Comparison of ENCODE assay signal across 8 mouse cellular contexts in genomic region chr2:30393370-30393656, GRCm38 (mm10). TPM values are rescaled to one million over a fixed set of nuclear protein-coding genes. Genes with fewer than 3 reads are reported as not detected.
DNase-seq lines count a peak whose midpoint lies in the region; ATAC-seq and TF ChIP-seq lines count a peak whose summit lies in the region.

No protein-coding gene starts in this region.

- 31% methylated on average over 1 of the region's 1 CpGs for WGBS in kidney, adult 2 months
- WGBS in hindbrain, embryonic 15.5 days, result 72% methylated on average over 1 of the region's 1 CpGs
- WGBS in midbrain, embryonic 14.5 days, result 80% methylated on average over 1 of the region's 1 CpGs

- no peak for TF ChIP-seq CTCF in kidney, adult 2 months (conservative IDR thresholded peaks at IDR 0.05; ENCODE audit: insufficient read depth, insufficient read length, low read depth, low read length)

- no peak for TF ChIP-seq POLR2A in kidney, adult 2 months (IDR thresholded peaks at IDR 0.05; ENCODE audit: low read depth, low read length)

- H3K27me3 ChIP-seq in kidney, adult 2 months (replicated peaks; ENCODE audit: control insufficient read depth, insufficient read depth, low read length), result no peaks in the 10 kb centered on the region
- H3K27me3 ChIP-seq in hindbrain, embryonic 15.5 days, result no peaks in the 10 kb centered on the region
- no peaks in the 10 kb centered on the region for H3K27me3 ChIP-seq in midbrain, embryonic 14.5 days (ENCODE audit: control insufficient read depth, insufficient read depth, low read length)

- H3K9ac ChIP-seq in hindbrain, embryonic 15.5 days, result peak overlapping the region; percentile 68
- H3K9ac ChIP-seq in midbrain, embryonic 14.5 days (replicated peaks; ENCODE audit: low read length), result peak overlapping the region; percentile 72

- no peak for ATAC-seq in hindbrain, embryonic 15.5 days (ENCODE audit: low FRiP score, low read depth)
- no peak for ATAC-seq in midbrain, embryonic 14.5 days (ENCODE audit: low FRiP score, low TSS enrichment)

- peak; percentile 47 for DNase-seq in kidney, adult 2 months
- no peak for DNase-seq in kidney, adult 11 months
- DNase-seq in midbrain, embryonic 14.5 days, result no peak
- DNase-seq in urinary bladder, postnatal 4 days (ENCODE audit: low spot score in 2 of 2), result no peak
- DNase-seq in MN1 (ENCODE audit: low spot score), result no peak
- no peak for DNase-seq in gastrocnemius, postnatal 14 days

- intact Hi-C loops in gastrocnemius, postnatal 14 days (cut with DNase I; ENCODE audit: low total_unique reads), result no loop called here

- H3K27ac ChIP-seq in kidney, adult 2 months (ENCODE audit: insufficient read depth, low read depth, low read length), result peak overlapping the region; percentile 3; the same call in 1 of the 2 replicates
- H3K27ac ChIP-seq in brown adipose tissue, adult 24 weeks (replicated peaks; ENCODE audit: low read depth, low read length), result peak overlapping the region; percentile 43
- peak overlapping the region; percentile 96 for H3K27ac ChIP-seq in hindbrain, embryonic 15.5 days (replicated peaks)
- H3K27ac ChIP-seq in midbrain, embryonic 14.5 days (replicated peaks; ENCODE audit: low read depth, low read length), result peak overlapping the region; percentile 93

- peak overlapping the region; percentile 89 for H3K4me2 ChIP-seq in hindbrain, embryonic 15.5 days
- peak overlapping the region; percentile 98 for H3K4me2 ChIP-seq in midbrain, embryonic 14.5 days (ENCODE audit: low read length)

- H3K36me3 ChIP-seq in kidney, adult 2 months (ENCODE audit: control insufficient read depth, insufficient read depth, low read length), result no peaks in the 10 kb centered on the region; the same call in none of the 2 replicates
- H3K36me3 ChIP-seq in hindbrain, embryonic 15.5 days, result peaks cover 14% of the 10 kb centered on the region; the same call in 1 of the 2 replicates
- peaks cover 33% of the 10 kb centered on the region for H3K36me3 ChIP-seq in midbrain, embryonic 14.5 days (ENCODE audit: control insufficient read depth, insufficient read depth, low read length)

- H3K4me3 ChIP-seq in kidney, adult 2 months (ENCODE audit: insufficient read depth, low read depth, low read length), result peak overlapping the region; percentile 77
- H3K4me3 ChIP-seq in brown adipose tissue, adult 24 weeks (ENCODE audit: insufficient read depth, low read depth, low read length), result peak overlapping the region; percentile 79
- H3K4me3 ChIP-seq in hindbrain, embryonic 15.5 days, result peak overlapping the region; percentile 89
- H3K4me3 ChIP-seq in midbrain, embryonic 14.5 days (replicated peaks; ENCODE audit: low read depth, low read length), result peak overlapping the region; percentile 82

- no peaks in the 10 kb centered on the region; the same call in 1 of the 2 replicates for H3K4me1 ChIP-seq in kidney, adult 2 months (ENCODE audit: control insufficient read depth, insufficient read depth, low read length)
- no peaks in the 10 kb centered on the region; the same call in 1 of the 2 replicates for H3K4me1 ChIP-seq in brown adipose tissue, adult 24 weeks (ENCODE audit: control insufficient read depth, insufficient read depth, insufficient read length, low read length)
- H3K4me1 ChIP-seq in hindbrain, embryonic 15.5 days (replicated peaks), result peaks cover 21% of the 10 kb centered on the region
- H3K4me1 ChIP-seq in midbrain, embryonic 14.5 days (ENCODE audit: control insufficient read depth, insufficient read depth, low read length), result peaks cover 12% of the 10 kb centered on the region

- H3K9me3 ChIP-seq in hindbrain, embryonic 15.5 days, result no peaks in the 10 kb centered on the region
- no peaks in the 10 kb centered on the region for H3K9me3 ChIP-seq in midbrain, embryonic 14.5 days (ENCODE audit: control insufficient read depth, low read length)

RNA-seq across cellular contexts. Expression of gene Dolpp1, which starts 1.3 kb away (rescaled TPM):
- 30.6 and 36.4 TPM in 2 replicates for polyA plus RNA-seq in kidney, adult 2 months (2012; rRNA removed)
- 10.4 and 13.8 TPM in 2 replicates for polyA plus RNA-seq in brown adipose tissue, adult 24 weeks (2012; ENCODE audit: insufficient read depth, insufficient read length, missing spikeins)
- 59.0 and 60.4 TPM in 2 replicates for polyA plus RNA-seq in hindbrain, embryonic 15.5 days (2015; fragmentation: Nextera tagmentation; extraction: Ambion mirVana)
- polyA plus RNA-seq in midbrain, embryonic 14.5 days (2014; fragmentation: Nextera tagmentation; extraction: Ambion mirVana), result 56.3 and 57.2 TPM in 2 replicates
- total RNA-seq in gastrocnemius, postnatal 14 days (2021), result 1 to 10 TPM; 7.0 to 7.3 TPM

RNA-seq across cellular contexts. Expression of gene Crat, which starts 22.3 kb away (rescaled TPM):
- 214 and 254 TPM in 2 replicates for polyA plus RNA-seq in kidney, adult 2 months (2012; rRNA removed)
- polyA plus RNA-seq in brown adipose tissue, adult 24 weeks (2012; ENCODE audit: insufficient read depth, insufficient read length, missing spikeins), result 378 and 560 TPM in 2 replicates
- polyA plus RNA-seq in hindbrain, embryonic 15.5 days (2015; fragmentation: Nextera tagmentation; extraction: Ambion mirVana), result 25.7 and 29.5 TPM in 2 replicates
- 22.2 and 24.0 TPM in 2 replicates for polyA plus RNA-seq in midbrain, embryonic 14.5 days (2014; fragmentation: Nextera tagmentation; extraction: Ambion mirVana)
- 100 to 1,000 TPM; 251 to 325 TPM for total RNA-seq in gastrocnemius, postnatal 14 days (2021)

RNA-seq across cellular contexts. Expression of gene Ptpa, which starts 22.5 kb away (rescaled TPM):
- polyA plus RNA-seq in kidney, adult 2 months (2012; rRNA removed), result 132 and 176 TPM in 2 replicates
- 83.8 and 94.3 TPM in 2 replicates for polyA plus RNA-seq in brown adipose tissue, adult 24 weeks (2012; ENCODE audit: insufficient read depth, insufficient read length, missing spikeins)
- 138 and 150 TPM in 2 replicates for polyA plus RNA-seq in hindbrain, embryonic 15.5 days (2015; fragmentation: Nextera tagmentation; extraction: Ambion mirVana)
- 86.7 and 115 TPM in 2 replicates for polyA plus RNA-seq in midbrain, embryonic 14.5 days (2014; fragmentation: Nextera tagmentation; extraction: Ambion mirVana)
- total RNA-seq in gastrocnemius, postnatal 14 days (2021), result 10 to 100 TPM; 71.1 to 80.7 TPM

RNA-seq across cellular contexts. Expression of gene Miga2, which starts 29.3 kb away (rescaled TPM):
- 46.8 and 53.3 TPM in 2 replicates for polyA plus RNA-seq in kidney, adult 2 months (2012; rRNA removed)
- polyA plus RNA-seq in brown adipose tissue, adult 24 weeks (2012; ENCODE audit: insufficient read depth, insufficient read length, missing spikeins), result 77.1 and 78.5 TPM in 2 replicates
- 35.0 and 36.0 TPM in 2 replicates for polyA plus RNA-seq in hindbrain, embryonic 15.5 days (2015; fragmentation: Nextera tagmentation; extraction: Ambion mirVana)
- polyA plus RNA-seq in midbrain, embryonic 14.5 days (2014; fragmentation: Nextera tagmentation; extraction: Ambion mirVana), result 26.1 and 29.7 TPM in 2 replicates
- 10 to 100 TPM; 16.3 to 16.8 TPM for total RNA-seq in gastrocnemius, postnatal 14 days (2021)

RNA-seq across cellular contexts. Expression of gene Sh3glb2, which starts 34.2 kb away (rescaled TPM):
- polyA plus RNA-seq in kidney, adult 2 months (2012; rRNA removed), result 84.6 and 132 TPM in 2 replicates
- polyA plus RNA-seq in brown adipose tissue, adult 24 weeks (2012; ENCODE audit: insufficient read depth, insufficient read length, missing spikeins), result 66.4 and 76.9 TPM in 2 replicates
- polyA plus RNA-seq in hindbrain, embryonic 15.5 days (2015; fragmentation: Nextera tagmentation; extraction: Ambion mirVana), result 189 and 205 TPM in 2 replicates
- polyA plus RNA-seq in midbrain, embryonic 14.5 days (2014; fragmentation: Nextera tagmentation; extraction: Ambion mirVana), result 129 and 183 TPM in 2 replicates
- total RNA-seq in gastrocnemius, postnatal 14 days (2021), result 10 to 100 TPM; 23.2 to 28.1 TPM

Comparison
In these comparisons a context has a peak if more than half of its experiments do, and no peak if none do; other contexts are left out.
1. H3K27ac ChIP-seq: peak in every context shown above with its lines; median percentile 96 in hindbrain, embryonic 15.5 days; 93 in midbrain, embryonic 14.5 days; 43 in brown adipose tissue, adult 24 weeks; 3 in kidney, adult 2 months.